Mouse (Mus musculus): ENCODE data around the gene Tefm. TPM values are rescaled to one million over a fixed set of nuclear protein-coding genes. Genes with fewer than 3 reads are reported as not detected.

Gene Tefm
- polyA plus RNA-seq, 1 experiment from 2014 or later = 17.7 TPM

DNA sequence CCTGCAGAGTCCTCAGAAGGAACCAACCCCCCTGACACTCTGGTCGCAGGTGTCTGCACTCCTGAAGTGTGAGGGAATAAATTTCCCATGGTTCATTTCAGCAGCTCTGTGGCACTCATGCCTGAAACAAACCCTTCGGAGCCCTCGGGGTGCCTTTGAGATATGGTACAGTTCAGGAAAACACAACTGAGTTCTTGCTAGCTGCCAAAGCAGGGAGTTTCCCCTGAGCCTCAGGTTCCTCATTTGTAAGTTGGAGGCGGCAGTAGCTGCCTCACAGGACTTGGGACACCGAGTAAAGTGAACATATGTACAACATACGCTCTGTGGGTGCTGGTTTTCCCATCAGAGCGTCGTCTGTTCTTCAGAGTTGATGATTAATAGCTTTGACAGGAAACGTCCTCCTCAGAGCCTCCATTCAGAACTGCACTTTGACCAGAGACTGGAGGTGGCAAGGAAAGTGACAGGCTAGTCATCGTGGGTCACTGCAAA, 3.9 kb upstream of the Tefm start:
- Histone ChIP-seq H3K4me2 (0 out of 2 replicates have a peak overlapping the region, but pooled peaks have one; percentile 5), H3K27me3 (no peaks in the 10 kb centered on the region), H3K4me1 (replicated peaks) (peaks cover 36% of the 10 kb centered on the region), H3K27ac (peak overlapping the region; percentile 62), H3K9me3 (replicated peaks) (no peaks in the 10 kb centered on the region), H3K36me3 (no peaks in the 10 kb centered on the region), H3K4me3 (replicated peaks) (no peak overlapping the region), H3K9ac (peak overlapping the region; percentile 4; the same call in 1 of the 2 replicates)
- DNase-seq (no peak), ATAC-seq (ENCODE audit: low read depth) (peak; percentile 3; the same call in 1 of the 2 replicates)
- 13% methylated on average over 10 of the region's 10 CpGs for WGBS (ENCODE audit: insufficient replicate concordance)

DNA sequence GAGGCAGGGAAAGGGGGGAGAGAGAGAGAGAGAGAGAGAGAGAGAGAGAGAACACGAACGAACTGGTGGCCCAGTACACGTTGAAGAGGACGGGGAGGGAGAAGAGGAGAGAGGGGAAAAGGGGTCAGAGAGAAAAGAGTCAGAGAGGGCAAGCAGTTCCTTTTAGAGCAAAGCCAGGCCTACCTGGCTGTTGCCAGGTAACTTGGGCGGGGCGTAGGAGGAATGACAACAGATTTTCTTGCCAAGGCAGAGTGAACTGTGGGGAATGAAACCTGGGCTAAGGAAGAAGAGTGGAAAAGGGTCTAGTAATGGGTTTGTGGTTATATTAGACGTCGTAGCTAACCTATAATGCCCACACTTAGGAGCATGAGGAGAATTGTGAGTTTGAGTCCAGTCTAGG, 897 bp upstream of the Tefm start:
- Histone ChIP-seq H3K27ac (no peak overlapping the region), H3K27me3 (no peaks in the 10 kb centered on the region), H3K9ac (peak overlapping the region; percentile 81), H3K9me3 (replicated peaks) (no peaks in the 10 kb centered on the region), H3K4me2 (peak overlapping the region; percentile 87), H3K4me3 (replicated peaks) (peak overlapping the region; percentile 73), H3K4me1 (replicated peaks) (peaks cover 52% of the 10 kb centered on the region), H3K36me3 (peaks cover 26% of the 10 kb centered on the region)
- no peak for DNase-seq
- 51% methylated on average over 8 of the region's 8 CpGs for WGBS (ENCODE audit: insufficient replicate concordance)
- no peak for ATAC-seq (ENCODE audit: low read depth)

GRCm38 (mm10) chr11:80137773-80138172, 4.2 kb downstream of the Tefm start:
- Histone ChIP-seq H3K27ac (no peak overlapping the region), H3K4me2 (no peak overlapping the region), H3K4me3 (replicated peaks) (no peak overlapping the region), H3K36me3 (peaks cover 70% of the 10 kb centered on the region), H3K9me3 (replicated peaks) (no peaks in the 10 kb centered on the region), H3K9ac (no peak overlapping the region), H3K27me3 (no peaks in the 10 kb centered on the region), H3K4me1 (replicated peaks) (peaks cover 26% of the 10 kb centered on the region)
- 87% methylated on average over 5 of the region's 5 CpGs for WGBS (ENCODE audit: insufficient replicate concordance)
- DNase-seq (no peak), ATAC-seq (ENCODE audit: low read depth) (no peak)

DNA sequence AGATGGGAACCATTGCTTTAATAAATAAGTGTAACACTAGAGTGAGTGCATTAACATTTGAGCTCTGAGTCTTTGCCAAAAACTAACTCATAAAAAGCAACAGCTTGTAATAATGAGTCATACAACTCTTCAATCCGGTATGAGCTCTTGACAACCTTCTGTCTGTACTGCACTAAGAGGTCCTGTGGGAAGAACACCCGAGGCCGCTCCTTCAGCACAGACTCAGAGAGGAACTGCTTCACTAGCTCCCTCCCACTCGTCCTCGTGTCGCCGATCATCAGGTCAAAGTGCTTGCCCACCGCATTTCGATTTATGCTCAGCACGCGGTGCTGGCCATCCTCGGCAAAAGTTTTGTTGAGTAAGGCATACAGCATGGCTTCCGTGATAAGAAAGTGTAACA, 5.2 kb downstream of the Tefm start:
- Histone ChIP-seq H3K4me1 (replicated peaks) (peaks cover 20% of the 10 kb centered on the region), H3K9ac (no peak overlapping the region), H3K27me3 (no peaks in the 10 kb centered on the region), H3K36me3 (peaks cover 80% of the 10 kb centered on the region), H3K4me3 (replicated peaks) (no peak overlapping the region), H3K9me3 (replicated peaks) (no peaks in the 10 kb centered on the region), H3K4me2 (no peak overlapping the region), H3K27ac (no peak overlapping the region)
- DNase-seq = no peak
- no peak for ATAC-seq (ENCODE audit: low read depth)
- WGBS (ENCODE audit: insufficient replicate concordance) = 87% methylated on average over 13 of the region's 13 CpGs

- no peak for ATAC-seq (ENCODE audit: low read depth)
- 88% methylated on average over 11 of the region's 11 CpGs for WGBS (ENCODE audit: insufficient replicate concordance)
- DNase-seq = no peak
- Histone ChIP-seq H3K9me3 (replicated peaks) (no peaks in the 10 kb centered on the region), H3K9ac (no peak overlapping the region), H3K27ac (no peak overlapping the region), H3K4me2 (no peak overlapping the region), H3K4me3 (replicated peaks) (no peak overlapping the region), H3K36me3 (peaks cover 86% of the 10 kb centered on the region), H3K27me3 (no peaks in the 10 kb centered on the region), H3K4me1 (replicated peaks) (peaks cover 19% of the 10 kb centered on the region)
These were observed 5.9 kb downstream of the Tefm start for GRCm38 (mm10) chr11:80135954-80136683.

- H3K9ac ChIP-seq = no peak overlapping the region
- no peaks in the 10 kb centered on the region for H3K9me3 ChIP-seq (replicated peaks)
- H3K4me3 ChIP-seq (replicated peaks) = no peak overlapping the region
- ATAC-seq (ENCODE audit: low read depth) (no peak), DNase-seq (no peak)
- H3K27me3 ChIP-seq = no peaks in the 10 kb centered on the region
- H3K27ac ChIP-seq = no peak overlapping the region
- H3K4me1 ChIP-seq (replicated peaks) = peaks cover 7% of the 10 kb centered on the region; the same call in 1 of the 2 replicates
- peaks cover 90% of the 10 kb centered on the region for H3K36me3 ChIP-seq
- H3K4me2 ChIP-seq = no peak overlapping the region
- WGBS (ENCODE audit: insufficient replicate concordance) = 57% methylated on average over 4 of the region's 4 CpGs
These were observed 7.2 kb downstream of the Tefm start for GRCm38 (mm10) chr11:80134744-80135143.

DNA sequence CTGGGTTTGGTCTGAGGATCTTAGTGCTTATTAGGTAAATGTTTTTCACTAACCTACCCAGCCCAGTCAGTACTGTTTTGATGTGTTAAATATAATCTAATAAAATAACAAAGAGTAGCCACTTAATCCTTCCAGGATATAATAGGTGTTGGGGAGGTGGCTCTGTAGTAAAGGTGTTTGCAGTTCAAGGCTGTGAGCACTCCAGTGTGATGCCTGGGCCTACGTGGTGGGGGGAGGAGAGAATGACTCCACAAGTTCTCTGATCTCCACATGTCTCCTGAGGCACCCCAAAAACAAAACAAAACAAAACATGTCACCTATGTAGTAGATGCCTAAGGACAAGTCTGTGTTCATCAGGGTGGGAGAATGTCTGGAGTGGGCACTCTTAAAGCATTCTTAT, 9.9 kb downstream of the Tefm start:
- Histone ChIP-seq H3K9ac (no peak overlapping the region), H3K4me3 (replicated peaks) (no peak overlapping the region), H3K4me2 (no peak overlapping the region), H3K9me3 (replicated peaks) (no peaks in the 10 kb centered on the region), H3K4me1 (replicated peaks) (no peaks in the 10 kb centered on the region), H3K27ac (no peak overlapping the region), H3K36me3 (peaks cover 89% of the 10 kb centered on the region), H3K27me3 (no peaks in the 10 kb centered on the region)
- 74% methylated on average over 1 of the region's 1 CpGs for WGBS (ENCODE audit: insufficient replicate concordance)
- ATAC-seq (ENCODE audit: low read depth) = no peak
- DNase-seq = no peak

DNA sequence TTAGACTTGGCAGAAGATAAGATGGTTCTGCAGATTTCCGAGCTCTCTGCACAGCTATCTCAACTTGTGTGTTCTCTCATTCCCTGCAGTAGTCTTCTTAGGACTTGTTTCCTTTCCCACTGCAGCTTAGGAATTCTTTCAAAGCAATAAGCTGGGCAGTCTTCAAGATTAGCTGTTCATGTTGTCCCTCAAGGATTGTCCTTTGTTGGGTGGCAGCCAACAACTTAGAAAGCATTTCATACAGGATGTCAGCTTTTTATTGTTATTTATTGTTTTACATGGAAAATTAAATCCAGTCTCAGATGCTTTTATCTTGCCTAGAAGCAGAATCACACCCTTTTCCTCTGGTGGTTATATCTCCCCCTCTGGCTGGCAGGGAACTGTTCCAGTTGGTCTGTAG, 25.6 kb downstream of the Tefm start:
- no peak for ATAC-seq (ENCODE audit: low read depth)
- Histone ChIP-seq H3K27ac (no peak overlapping the region), H3K36me3 (peaks cover 86% of the 10 kb centered on the region), H3K4me3 (replicated peaks) (no peak overlapping the region), H3K4me2 (no peak overlapping the region), H3K9ac (no peak overlapping the region), H3K27me3 (no peaks in the 10 kb centered on the region), H3K4me1 (replicated peaks) (peaks cover 3% of the 10 kb centered on the region; the same call in 1 of the 2 replicates), H3K9me3 (replicated peaks) (no peaks in the 10 kb centered on the region)
- DNase-seq = no peak
- 68% methylated on average over 1 of the region's 1 CpGs for WGBS (ENCODE audit: insufficient replicate concordance)

GRCm38 (mm10) chr11:80104407-80104806, 37.6 kb downstream of the Tefm start:
- peaks cover 85% of the 10 kb centered on the region for H3K36me3 ChIP-seq
- H3K4me1 ChIP-seq (replicated peaks) = peaks cover 13% of the 10 kb centered on the region
- no peak overlapping the region for H3K9ac ChIP-seq
- H3K9me3 ChIP-seq (replicated peaks) = no peaks in the 10 kb centered on the region
- DNase-seq = no peak
- H3K4me3 ChIP-seq (replicated peaks) = no peak overlapping the region
- H3K4me2 ChIP-seq = no peak overlapping the region
- no peak for ATAC-seq (ENCODE audit: low read depth)
- 76% methylated on average over 1 of the region's 1 CpGs for WGBS (ENCODE audit: insufficient replicate concordance)
- H3K27me3 ChIP-seq = no peaks in the 10 kb centered on the region
- no peak overlapping the region for H3K27ac ChIP-seq

- peaks cover 82% of the 10 kb centered on the region for H3K36me3 ChIP-seq
- 0 out of 2 replicates have a peak overlapping the region, but pooled peaks have one; percentile 18 for H3K4me2 ChIP-seq
- 40% methylated on average over 6 of the region's 6 CpGs for WGBS (ENCODE audit: insufficient replicate concordance)
- no peaks in the 10 kb centered on the region for H3K9me3 ChIP-seq (replicated peaks)
- H3K27ac ChIP-seq = peak overlapping the region; percentile 16; the same call in 1 of the 2 replicates
- no peak for DNase-seq
- H3K27me3 ChIP-seq = no peaks in the 10 kb centered on the region
- H3K4me3 ChIP-seq (replicated peaks) = no peak overlapping the region
- no peak overlapping the region for H3K9ac ChIP-seq
- peak; percentile 75; the same call in 1 of the 2 replicates for ATAC-seq (ENCODE audit: low read depth)
- peaks cover 13% of the 10 kb centered on the region for H3K4me1 ChIP-seq (replicated peaks)
These were observed 40.7 kb downstream of the Tefm start for GRCm38 (mm10) chr11:80101298-80101697.

DNA sequence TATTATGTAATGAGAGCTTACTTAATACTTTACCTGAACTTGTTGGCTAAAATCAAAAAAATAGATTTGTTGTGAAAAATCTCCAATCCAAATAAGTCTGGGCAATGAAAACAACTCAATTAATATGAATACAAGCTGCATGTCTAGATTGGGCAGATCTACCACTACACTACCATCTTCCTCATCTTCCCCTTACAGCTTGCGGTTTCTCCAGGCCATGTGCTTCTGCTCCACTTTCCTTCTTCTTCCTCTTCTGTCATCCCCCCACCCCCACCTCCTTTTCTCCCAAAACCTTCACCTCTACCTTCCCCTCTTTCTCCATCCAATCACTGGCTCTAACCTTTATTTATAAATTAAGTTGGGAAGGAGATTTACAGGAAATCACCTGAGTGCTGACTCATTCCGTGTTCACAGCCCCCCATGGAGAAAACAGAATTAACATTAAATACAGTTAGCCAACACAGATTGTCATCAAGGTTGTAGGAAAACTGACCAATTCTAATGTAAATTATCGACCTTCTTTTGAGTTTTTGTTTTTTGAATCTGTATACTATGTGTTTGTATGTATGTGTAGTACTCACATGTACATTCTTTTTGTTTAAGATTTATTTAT, 43.4 kb downstream of the Tefm start:
- 68% methylated on average over 3 of the region's 3 CpGs for WGBS (ENCODE audit: insufficient replicate concordance)
- H3K4me1 ChIP-seq (replicated peaks) = peaks cover 13% of the 10 kb centered on the region
- no peak overlapping the region for H3K4me3 ChIP-seq (replicated peaks)
- H3K4me2 ChIP-seq = no peak overlapping the region
- ATAC-seq (ENCODE audit: low read depth) (no peak), DNase-seq (no peak)
- H3K27ac ChIP-seq = no peak overlapping the region
- H3K36me3 ChIP-seq = peaks cover 82% of the 10 kb centered on the region
- H3K9me3 ChIP-seq (replicated peaks) = no peaks in the 10 kb centered on the region
- H3K9ac ChIP-seq = no peak overlapping the region
- no peaks in the 10 kb centered on the region for H3K27me3 ChIP-seq
